Mouse (Mus musculus) stomach, embryonic 15.5 days (tissue): ENCODE results near the gene Trp63. TPM values are rescaled to one million over a fixed set of nuclear protein-coding genes. Genes with fewer than 3 reads are reported as not detected.
A peak's percentile ranks its signal among the peaks of the same experiment; 100 is the strongest.

Source experiments
- ATAC-seq: fragments of 200-750 bp; cut with Nextera tagmentation; 2 replicates; pipeline ENCODE4 v1.8.0; 2017; ENCODE audit warnings: low read depth, moderate number of reproducible peaks, moderate TSS enrichment; ENCODE audit not compliant: insufficient read depth, low FRiP score
- H3K27ac ChIP-seq: fragments of 300-500 bp; sonication (generic); 2 replicates; pipeline ENCODE4 v1.5.1; 2015; ENCODE audit warnings: mild to moderate bottlenecking, inconsistent platforms
- H3K27me3 ChIP-seq: fragments of 300-500 bp; sonication (generic); replicated peaks from 2 replicates; pipeline ENCODE4 v1.6.1; 2015; ENCODE audit warnings: inconsistent platforms
- H3K36me3 ChIP-seq: fragments of 300-500 bp; sonication (generic); 2 replicates; pipeline ENCODE4 v1.6.1; 2015; ENCODE audit warnings: inconsistent platforms
- H3K4me1 ChIP-seq: fragments of 300-500 bp; sonication (generic); 2 replicates; pipeline ENCODE4 v1.6.1; 2015; ENCODE audit warnings: inconsistent platforms
- H3K4me2 ChIP-seq: fragments of 300-500 bp; sonication (generic); 2 replicates; pipeline ENCODE4 v1.6.1; 2015; ENCODE audit warnings: mild to moderate bottlenecking, inconsistent platforms
- H3K4me3 ChIP-seq: fragments of 300-500 bp; sonication (generic); replicated peaks from 2 replicates; pipeline ENCODE4 v1.5.1; 2015; ENCODE audit warnings: inconsistent platforms
- H3K9ac ChIP-seq: fragments of 300-500 bp; sonication (generic); 2 replicates; pipeline ENCODE4 v1.6.1; 2015; ENCODE audit warnings: inconsistent platforms
- H3K9me3 ChIP-seq: fragments of 300-500 bp; sonication (generic); 2 replicates; pipeline ENCODE4 v1.6.1; 2016; ENCODE audit warnings: inconsistent platforms
- WGBS: fragments of 180-500 bp; shearing (Covaris S2); methylation state at CpG from one replicate; pipeline ENCODE4 v1.1.7; 2015; 5-methylcytosine and 5-hydroxymethylcytosine counted together
- polyA plus RNA-seq: library from polyadenylated mRNA; unstranded; fragments of >200 nt; fragmentation: Nextera tagmentation; extraction: Ambion mirVana; gene quantifications from 2 replicates; pipeline ENCODE4 v1.2.1, GENCODE M21; 2015

Gene Trp63
- polyA plus RNA-seq, 1 experiment from 2014 or later = 33.8 TPM

DNA sequence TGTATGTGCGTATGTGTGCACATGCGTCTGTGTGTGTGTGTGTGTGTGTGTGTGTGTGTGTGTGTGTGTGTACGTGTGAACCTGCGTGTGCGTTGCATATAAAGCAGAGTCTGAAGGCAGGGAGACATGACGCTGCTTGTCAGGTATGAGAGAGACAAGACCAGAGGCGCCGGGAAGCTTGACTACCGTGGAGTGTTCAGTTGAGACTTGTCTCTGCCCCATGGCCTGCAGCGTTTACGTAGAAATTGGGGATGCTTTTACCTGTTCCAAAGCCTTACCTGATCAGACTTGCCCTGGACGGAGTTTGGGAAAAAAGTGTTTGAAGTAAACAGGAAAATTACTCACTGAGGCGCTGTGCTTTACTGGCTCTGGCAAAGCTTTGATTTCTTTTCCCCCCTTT, 160.1 kb downstream of the Trp63 start:
- no peaks in the 10 kb centered on the region for H3K4me1 ChIP-seq
- H3K27ac ChIP-seq = no peak overlapping the region
- H3K4me2 ChIP-seq = no peak overlapping the region
- no peaks in the 10 kb centered on the region for H3K36me3 ChIP-seq
- H3K4me3 ChIP-seq = no peak overlapping the region
- no peak for ATAC-seq
- no peaks in the 10 kb centered on the region for H3K27me3 ChIP-seq
- no peaks in the 10 kb centered on the region for H3K9me3 ChIP-seq
- no peak overlapping the region for H3K9ac ChIP-seq
- 82% methylated on average over 13 of the region's 13 CpGs for WGBS

DNA sequence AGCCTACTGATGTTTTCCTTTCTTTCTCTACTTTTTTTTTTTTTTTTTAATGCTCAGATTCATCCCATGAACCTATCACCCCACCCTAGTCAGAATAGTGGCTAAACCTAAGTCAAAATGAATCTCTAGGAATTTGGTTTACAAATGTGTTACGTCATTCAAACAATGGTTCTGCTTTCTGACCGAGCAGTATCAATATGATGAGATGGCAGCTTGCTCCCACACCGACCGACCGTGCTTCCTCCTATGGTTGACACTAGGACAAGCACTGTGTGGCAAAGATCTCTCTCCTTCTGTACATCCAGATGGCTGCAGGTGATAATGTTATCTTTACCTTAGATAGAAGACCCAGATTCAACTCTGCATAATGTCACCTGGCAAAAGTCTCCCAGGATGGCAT, 163.0 kb downstream of the Trp63 start:
- H3K36me3 ChIP-seq = no peaks in the 10 kb centered on the region
- no peak overlapping the region for H3K4me2 ChIP-seq
- no peaks in the 10 kb centered on the region for H3K9me3 ChIP-seq
- no peaks in the 10 kb centered on the region for H3K27me3 ChIP-seq
- H3K4me3 ChIP-seq = no peak overlapping the region
- ATAC-seq = no peak
- H3K4me1 ChIP-seq = no peaks in the 10 kb centered on the region
- no peak overlapping the region for H3K9ac ChIP-seq
- 82% methylated on average over 5 of the region's 5 CpGs for WGBS
- H3K27ac ChIP-seq = no peak overlapping the region

DNA sequence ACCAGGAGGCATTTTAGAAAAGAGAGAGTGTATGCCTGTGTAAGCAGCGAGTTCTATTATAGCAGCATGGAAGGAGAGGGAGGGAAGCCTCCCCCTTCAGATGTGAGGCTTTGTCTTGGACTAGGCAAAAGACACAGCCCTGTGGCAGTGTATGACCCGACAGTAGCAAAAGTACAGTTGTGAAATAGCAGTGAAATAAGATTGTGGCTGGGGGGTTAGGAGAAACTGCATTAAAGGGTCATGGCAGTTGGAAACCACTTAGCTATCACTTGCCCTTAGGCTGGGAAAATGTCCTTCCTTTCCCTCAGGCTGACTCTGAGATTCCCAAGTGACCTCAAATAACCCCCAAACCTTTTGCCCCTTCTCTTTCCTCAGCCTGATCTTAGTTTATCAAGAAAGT, 164.9 kb downstream of the Trp63 start:
- Histone ChIP-seq H3K4me1 (no peaks in the 10 kb centered on the region), H3K4me3 (no peak overlapping the region), H3K9me3 (no peaks in the 10 kb centered on the region), H3K9ac (no peak overlapping the region), H3K27me3 (no peaks in the 10 kb centered on the region), H3K36me3 (no peaks in the 10 kb centered on the region), H3K27ac (no peak overlapping the region), H3K4me2 (no peak overlapping the region)
- WGBS = 59% methylated on average over 2 of the region's 2 CpGs
- ATAC-seq = no peak

DNA sequence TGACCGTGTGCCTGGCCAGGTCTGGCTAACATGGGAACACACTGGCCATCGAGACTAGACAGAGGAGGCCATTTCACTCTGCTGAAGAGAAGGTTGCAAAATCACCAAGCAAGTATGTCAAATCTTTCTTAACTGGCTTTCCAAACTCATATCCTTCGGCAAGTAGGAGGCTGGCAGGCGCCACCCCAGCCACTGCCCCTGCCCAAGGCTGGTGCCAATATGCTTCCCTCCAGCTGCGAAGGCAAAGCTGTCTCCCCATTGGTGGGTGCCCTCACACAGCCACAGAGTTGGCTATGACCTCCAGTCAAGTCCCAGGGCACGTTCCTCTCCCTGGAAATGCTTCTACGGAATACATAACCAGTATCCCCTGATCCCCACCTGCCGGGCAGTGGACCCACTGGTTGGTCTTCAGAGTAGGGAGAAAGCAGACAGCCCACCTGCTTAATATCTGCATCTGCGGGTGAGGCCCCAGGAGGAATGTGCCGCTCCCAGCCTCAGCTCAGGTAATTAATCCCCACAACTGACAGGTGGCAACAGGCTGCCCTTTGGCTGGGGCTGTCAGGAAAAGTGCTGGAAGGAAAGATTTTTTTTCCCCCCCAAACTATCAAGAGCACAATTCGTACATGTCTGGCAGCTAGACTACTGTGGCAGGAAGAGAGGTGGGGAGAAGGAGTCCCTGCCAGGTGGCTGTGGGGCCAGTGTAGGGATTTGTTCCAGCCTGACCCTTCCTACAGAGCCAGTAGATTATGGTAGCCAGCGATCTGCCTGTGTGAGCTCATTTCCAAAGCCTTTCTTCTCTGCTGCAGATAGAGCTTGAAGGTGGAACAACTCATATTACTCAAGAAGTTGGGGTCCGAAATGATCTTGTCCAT, 166.3 kb downstream of the Trp63 start:
- Histone ChIP-seq H3K27ac (0 out of 2 replicates have a peak overlapping the region, but pooled peaks have one; percentile 9), H3K4me1 (no peaks in the 10 kb centered on the region), H3K9me3 (no peaks in the 10 kb centered on the region), H3K9ac (no peak overlapping the region), H3K36me3 (no peaks in the 10 kb centered on the region), H3K4me2 (no peak overlapping the region), H3K27me3 (no peaks in the 10 kb centered on the region), H3K4me3 (no peak overlapping the region)
- ATAC-seq = peak; percentile 50
- WGBS = 45% methylated on average over 13 of the region's 13 CpGs

DNA sequence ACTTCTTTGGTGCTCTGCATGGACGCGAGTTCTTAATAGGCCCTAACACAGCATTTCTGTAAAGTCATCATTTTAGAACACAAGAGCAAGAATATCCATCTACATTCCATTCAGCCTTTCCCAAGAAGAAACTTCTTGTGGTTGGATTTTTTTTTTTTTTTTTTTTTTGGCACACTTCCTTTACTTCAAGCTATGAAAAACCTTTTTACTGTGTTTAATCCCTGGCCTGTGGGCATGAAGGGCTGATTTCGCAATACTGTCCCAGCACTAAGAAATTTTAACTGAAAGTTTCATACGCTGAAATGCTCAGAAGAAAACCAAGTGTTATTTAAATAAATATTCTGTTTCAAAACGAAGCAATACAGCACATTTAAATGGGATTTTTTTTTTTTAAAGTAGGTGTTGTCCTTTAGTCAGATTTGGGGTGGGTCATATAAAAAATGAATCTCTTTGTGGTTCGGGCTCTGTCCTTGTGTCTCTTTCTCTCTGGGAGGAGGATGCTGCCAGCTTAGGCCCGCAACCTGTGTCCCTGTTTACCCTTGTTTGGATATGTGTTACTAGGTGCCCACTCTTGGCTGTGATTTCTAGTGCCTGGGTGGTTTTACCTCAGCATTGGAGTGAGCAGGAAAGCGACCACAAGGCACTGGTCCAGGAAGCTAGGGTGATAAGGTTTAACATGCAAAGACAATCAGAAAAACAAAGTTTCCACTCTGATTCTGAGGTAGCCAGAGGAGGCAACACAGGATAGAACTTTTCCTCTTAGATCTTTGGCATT, 177.4 kb downstream of the Trp63 start:
- WGBS = 77% methylated on average over 8 of the region's 8 CpGs
- Histone ChIP-seq H3K9ac (no peak overlapping the region), H3K4me1 (no peaks in the 10 kb centered on the region), H3K9me3 (no peaks in the 10 kb centered on the region), H3K27me3 (no peaks in the 10 kb centered on the region), H3K4me3 (no peak overlapping the region), H3K4me2 (no peak overlapping the region), H3K36me3 (no peaks in the 10 kb centered on the region), H3K27ac (no peak overlapping the region)
- ATAC-seq = no peak

DNA sequence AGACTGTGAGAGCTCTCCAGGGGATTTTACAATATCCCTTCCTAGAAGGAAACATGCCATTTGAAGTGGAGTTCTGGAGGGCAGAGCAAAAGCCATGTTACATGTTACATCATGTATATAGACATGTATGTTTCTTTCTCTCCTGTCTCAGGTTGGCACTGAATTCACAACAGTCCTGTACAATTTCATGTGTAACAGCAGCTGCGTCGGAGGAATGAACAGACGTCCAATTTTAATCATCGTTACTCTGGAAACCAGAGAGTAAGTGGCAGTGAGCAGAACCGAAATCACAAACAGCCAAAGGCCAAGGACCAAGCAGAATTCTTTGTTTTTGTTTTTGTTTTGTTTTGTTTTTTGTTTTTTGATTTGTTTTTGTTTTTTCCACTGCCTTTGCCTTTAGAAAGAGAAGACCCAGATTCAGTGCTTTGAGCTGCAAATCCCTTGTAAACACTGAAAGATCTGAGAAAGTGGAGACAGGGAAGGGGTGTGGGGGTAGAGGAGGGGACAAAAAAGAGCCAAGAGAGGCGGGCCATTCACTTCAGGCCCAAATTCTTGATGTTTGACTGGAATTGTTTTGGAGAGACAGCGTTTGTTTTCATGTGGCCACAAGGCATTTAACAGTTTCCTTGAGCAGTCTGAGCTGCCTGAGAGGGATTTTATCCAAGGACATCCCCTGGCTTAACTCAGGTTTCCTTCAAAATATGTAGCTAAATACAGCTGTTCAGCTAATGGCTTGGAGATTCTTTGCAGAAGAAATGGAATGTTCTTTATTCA, 181.7 kb downstream of the Trp63 start:
- Histone ChIP-seq H3K4me3 (no peak overlapping the region), H3K4me1 (no peaks in the 10 kb centered on the region), H3K27me3 (no peaks in the 10 kb centered on the region), H3K9me3 (no peaks in the 10 kb centered on the region), H3K4me2 (no peak overlapping the region), H3K27ac (no peak overlapping the region), H3K36me3 (no peaks in the 10 kb centered on the region), H3K9ac (no peak overlapping the region)
- WGBS = 48% methylated on average over 7 of the region's 7 CpGs
- ATAC-seq = no peak

DNA sequence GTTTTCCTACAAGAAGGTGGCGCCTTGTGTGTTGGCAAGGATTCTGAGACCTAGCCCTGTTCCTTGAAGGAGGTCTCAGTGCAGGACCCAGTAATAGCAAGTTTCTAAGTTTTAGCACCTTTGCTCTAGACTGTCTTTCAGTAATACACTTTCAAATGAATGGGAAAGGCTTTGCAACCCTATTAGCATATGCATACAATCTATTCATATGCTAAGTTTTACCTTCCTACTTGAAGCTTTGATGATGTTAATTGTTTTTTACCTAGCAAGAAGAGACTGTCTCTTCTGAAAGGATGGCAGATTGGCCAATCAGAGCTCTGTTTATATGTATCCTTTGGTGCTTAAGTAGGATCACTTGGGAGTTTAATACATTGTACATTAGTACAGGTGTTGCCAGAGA, 187.9 kb downstream of the Trp63 start:
- Histone ChIP-seq H3K27me3 (no peaks in the 10 kb centered on the region), H3K9ac (no peak overlapping the region), H3K27ac (no peak overlapping the region), H3K36me3 (no peaks in the 10 kb centered on the region), H3K9me3 (no peaks in the 10 kb centered on the region), H3K4me1 (no peaks in the 10 kb centered on the region), H3K4me3 (no peak overlapping the region), H3K4me2 (no peak overlapping the region)
- 85% methylated on average over 1 of the region's 1 CpGs for WGBS
- no peak for ATAC-seq

DNA sequence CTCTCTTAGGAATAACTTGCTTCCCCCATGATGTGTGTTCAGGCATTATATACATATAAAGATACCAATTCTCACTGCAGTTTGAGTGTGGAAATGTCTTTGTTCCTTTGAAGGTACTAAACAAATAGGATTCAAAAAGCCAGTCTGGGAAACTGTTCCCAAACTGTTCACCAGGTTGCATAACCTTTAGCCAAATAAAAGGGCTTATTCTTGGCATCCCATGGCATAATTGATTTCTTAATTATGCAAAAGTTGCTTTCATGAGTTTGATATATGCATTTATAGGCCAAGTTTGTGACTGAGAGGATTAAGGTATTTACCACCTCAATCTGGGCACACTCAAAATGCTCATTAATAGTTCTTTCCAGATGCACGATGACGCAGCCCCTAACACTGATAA, 192.1 kb downstream of the Trp63 start:
- Histone ChIP-seq H3K27me3 (no peaks in the 10 kb centered on the region), H3K4me2 (no peak overlapping the region), H3K36me3 (no peaks in the 10 kb centered on the region), H3K9ac (no peak overlapping the region), H3K9me3 (no peaks in the 10 kb centered on the region), H3K4me3 (no peak overlapping the region), H3K27ac (no peak overlapping the region), H3K4me1 (no peaks in the 10 kb centered on the region)
- 76% methylated on average over 2 of the region's 2 CpGs for WGBS
- ATAC-seq = no peak

DNA sequence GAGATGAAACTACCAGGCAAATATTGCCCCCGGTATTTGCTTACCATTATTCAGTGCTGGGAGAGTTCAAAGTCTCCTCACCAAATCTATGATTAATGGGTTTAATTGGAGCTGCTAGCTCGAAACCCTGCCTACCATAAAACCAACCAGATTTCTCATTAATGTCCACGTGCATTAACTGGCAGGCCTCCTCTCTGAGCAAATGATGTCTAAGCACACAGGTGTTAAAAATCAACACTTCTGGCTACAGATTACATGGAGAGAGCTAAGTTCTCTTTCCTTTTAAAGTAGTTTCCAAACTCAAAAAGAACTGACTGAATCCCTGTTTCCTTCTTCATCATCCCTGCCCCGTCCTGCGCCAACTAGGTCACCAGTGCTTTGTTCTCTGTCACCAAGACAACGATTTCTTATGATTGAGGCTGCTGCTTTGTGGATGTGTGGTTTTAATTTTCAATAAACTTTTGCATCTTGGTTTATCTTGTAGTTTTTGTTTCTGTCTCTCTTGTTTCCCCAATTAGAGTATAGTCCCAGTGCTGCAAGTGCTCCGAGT, 193.9 kb downstream of the Trp63 start:
- H3K9me3 ChIP-seq = no peaks in the 10 kb centered on the region
- H3K4me3 ChIP-seq = no peak overlapping the region
- no peaks in the 10 kb centered on the region for H3K27me3 ChIP-seq
- H3K4me2 ChIP-seq = no peak overlapping the region
- H3K27ac ChIP-seq = no peak overlapping the region
- ATAC-seq = no peak
- no peaks in the 10 kb centered on the region for H3K36me3 ChIP-seq
- 67% methylated on average over 7 of the region's 7 CpGs for WGBS
- no peak overlapping the region for H3K9ac ChIP-seq
- no peaks in the 10 kb centered on the region for H3K4me1 ChIP-seq

DNA sequence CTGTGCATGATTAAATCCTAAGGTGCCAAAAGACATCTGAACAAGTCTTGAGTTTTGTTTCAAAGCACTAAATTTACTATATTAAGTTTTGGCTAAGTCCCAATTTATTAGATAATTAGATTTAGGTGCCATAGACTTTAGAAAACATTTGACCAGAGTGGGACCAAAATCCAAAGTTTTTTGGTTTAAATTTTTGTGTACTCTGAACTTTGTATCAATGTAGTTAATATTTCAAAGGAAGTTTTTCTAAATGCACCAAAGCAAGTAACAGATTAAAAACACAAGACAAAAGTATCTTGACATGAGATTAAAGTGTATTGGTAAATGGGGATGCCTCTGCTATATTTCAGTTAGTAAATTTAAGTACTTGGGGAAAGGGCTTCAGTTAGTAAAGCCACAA, 194.6 kb downstream of the Trp63 start:
- H3K9me3 ChIP-seq = no peaks in the 10 kb centered on the region
- no peak for ATAC-seq
- H3K27ac ChIP-seq = no peak overlapping the region
- no peaks in the 10 kb centered on the region for H3K27me3 ChIP-seq
- no peaks in the 10 kb centered on the region for H3K36me3 ChIP-seq
- H3K4me1 ChIP-seq = no peaks in the 10 kb centered on the region
- H3K4me3 ChIP-seq = no peak overlapping the region
- H3K4me2 ChIP-seq = no peak overlapping the region
- no peak overlapping the region for H3K9ac ChIP-seq

DNA sequence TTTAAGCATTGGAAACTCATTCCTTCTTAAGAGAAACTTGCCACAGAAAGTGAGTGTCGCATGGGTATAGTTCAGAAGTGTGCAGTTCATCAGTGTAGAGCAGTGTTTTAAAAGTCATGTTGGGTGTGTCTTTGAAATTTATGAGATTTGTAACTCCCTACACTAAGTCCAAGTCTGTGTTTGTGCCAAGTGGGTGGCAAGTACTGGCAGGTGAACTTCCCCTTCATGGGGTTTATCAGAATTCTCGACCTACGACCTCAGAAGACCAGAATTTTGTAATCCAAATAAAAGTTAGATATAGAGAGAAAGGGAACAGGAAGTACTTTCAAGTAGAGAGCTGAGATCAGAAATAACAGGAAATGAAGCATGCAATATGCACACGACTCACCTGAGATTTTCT, 215.5 kb downstream of the Trp63 start:
- H3K9ac ChIP-seq = no peak overlapping the region
- no peaks in the 10 kb centered on the region for H3K9me3 ChIP-seq
- H3K36me3 ChIP-seq = no peaks in the 10 kb centered on the region
- no peaks in the 10 kb centered on the region for H3K27me3 ChIP-seq
- no peak overlapping the region for H3K4me2 ChIP-seq
- 69% methylated on average over 4 of the region's 4 CpGs for WGBS
- no peaks in the 10 kb centered on the region for H3K4me1 ChIP-seq
- H3K4me3 ChIP-seq = no peak overlapping the region
- H3K27ac ChIP-seq = no peak overlapping the region
- no peak for ATAC-seq

DNA sequence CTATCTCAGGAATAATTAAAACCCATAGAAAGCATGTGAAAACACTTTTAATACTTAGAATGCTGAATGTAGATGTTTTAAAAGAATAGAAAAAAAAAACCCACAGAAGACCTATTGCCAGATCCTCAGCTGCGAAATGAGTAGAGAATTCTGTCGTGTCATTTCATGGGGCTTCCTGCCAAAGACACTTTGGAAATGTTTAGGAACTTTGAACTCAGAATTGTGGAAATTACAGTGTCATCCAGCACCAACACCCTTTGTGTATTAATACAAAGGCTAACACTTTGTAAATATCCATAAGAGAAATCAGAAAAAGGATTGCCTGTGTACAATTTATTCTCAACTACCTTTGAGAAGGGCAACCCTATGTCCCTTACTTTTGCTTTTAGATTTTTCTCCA, 216.1 kb downstream of the Trp63 start:
- 70% methylated on average over 2 of the region's 2 CpGs for WGBS
- Histone ChIP-seq H3K4me2 (no peak overlapping the region), H3K4me3 (no peak overlapping the region), H3K4me1 (no peaks in the 10 kb centered on the region), H3K27me3 (no peaks in the 10 kb centered on the region), H3K9me3 (no peaks in the 10 kb centered on the region), H3K9ac (no peak overlapping the region), H3K27ac (no peak overlapping the region), H3K36me3 (no peaks in the 10 kb centered on the region)
- ATAC-seq = no peak
